Comparison of ENCODE assay signal across 1 mouse cellular context in genomic region chr7:98388881-98389501, GRCm38 (mm10).
TF ChIP-seq lines count a peak whose summit lies in the region.

No protein-coding gene starts in this region.

TF ChIP-seq in C2C12, 6 proteins besides CTCF, POLR2A, EP300 and RAD21 (continued from another document):
- no peak for TF ChIP-seq MYOD1 (IDR thresholded peaks at IDR 0.05; ENCODE audit: control insufficient read depth, insufficient read length, low read depth)
- no peak for TF ChIP-seq MAX (IDR thresholded peaks at IDR 0.05)
- no peak for TF ChIP-seq USF1 (IDR thresholded peaks at IDR 0.05; ENCODE audit: low read depth)
